Mouse (Mus musculus) midbrain, embryonic 14.5 days (tissue): ENCODE measurements at regions not wholly inside any gene's neighbourhood (a gene's known extent, or its start where the extent isn't known, plus 50 kb on each side); places are given as distances from the start of the nearest gene placed in this dataset.

ENCODE experiments used
- ATAC-seq: fragments of 200-750 bp; cut with Nextera tagmentation; 2 replicates; pipeline ENCODE4 v1.8.0; 2017; ENCODE audit warnings: moderate number of reproducible peaks, moderate library complexity; ENCODE audit not compliant: low FRiP score, low TSS enrichment
- DNase-seq: peaks from one replicate; pipeline ENCODE4 v3.0.0-alpha.2; 2015
- H3K27ac ChIP-seq: fragments of 300-500 bp; sonication (generic); replicated peaks from 2 replicates; pipeline ENCODE4 v1.5.1; 2014; ENCODE audit warnings: mild to moderate bottlenecking, low read depth, low read length, moderate library complexity
- H3K27me3 ChIP-seq: fragments of 300-500 bp; sonication (generic); 2 replicates; pipeline ENCODE4 v1.6.1; 2014; ENCODE audit warnings: low read length, control low read depth, mixed read lengths; ENCODE audit not compliant: control insufficient read depth, insufficient read depth
- H3K36me3 ChIP-seq: fragments of 300-500 bp; sonication (generic); 2 replicates; pipeline ENCODE4 v1.6.1; 2014; ENCODE audit warnings: low read length, control low read depth; ENCODE audit not compliant: control insufficient read depth, insufficient read depth
- H3K4me1 ChIP-seq: fragments of 300-500 bp; sonication (generic); 2 replicates; pipeline ENCODE4 v1.6.1; 2014; ENCODE audit warnings: mild to moderate bottlenecking, antibody characterized with exemption, low read length, control low read depth; ENCODE audit not compliant: control insufficient read depth, insufficient read depth
- H3K4me2 ChIP-seq: fragments of 300-500 bp; sonication (generic); 2 replicates; pipeline ENCODE4 v1.6.1; 2014; ENCODE audit warnings: mild to moderate bottlenecking, low read length, moderate library complexity
- H3K4me3 ChIP-seq: fragments of 300-500 bp; sonication (generic); replicated peaks from 2 replicates; pipeline ENCODE4 v1.5.1; 2014; ENCODE audit warnings: low read depth, low read length
- H3K9ac ChIP-seq: fragments of 300-500 bp; sonication (generic); replicated peaks from 2 replicates; pipeline ENCODE4 v1.6.1; 2014; ENCODE audit warnings: mild to moderate bottlenecking, low read length, moderate library complexity
- H3K9me3 ChIP-seq: fragments of 300-500 bp; sonication (generic); 2 replicates; pipeline ENCODE4 v1.6.1; 2016; ENCODE audit warnings: low read length, control low read depth, mixed read lengths; ENCODE audit not compliant: control insufficient read depth
- WGBS: fragments of 180-500 bp; shearing (Covaris S2); extraction: QIAGEN DNeasy Blood & Tissue Kit; methylation state at CpG from one replicate; pipeline ENCODE4 v1.1.7; 2014; 5-methylcytosine and 5-hydroxymethylcytosine counted together

DNA sequence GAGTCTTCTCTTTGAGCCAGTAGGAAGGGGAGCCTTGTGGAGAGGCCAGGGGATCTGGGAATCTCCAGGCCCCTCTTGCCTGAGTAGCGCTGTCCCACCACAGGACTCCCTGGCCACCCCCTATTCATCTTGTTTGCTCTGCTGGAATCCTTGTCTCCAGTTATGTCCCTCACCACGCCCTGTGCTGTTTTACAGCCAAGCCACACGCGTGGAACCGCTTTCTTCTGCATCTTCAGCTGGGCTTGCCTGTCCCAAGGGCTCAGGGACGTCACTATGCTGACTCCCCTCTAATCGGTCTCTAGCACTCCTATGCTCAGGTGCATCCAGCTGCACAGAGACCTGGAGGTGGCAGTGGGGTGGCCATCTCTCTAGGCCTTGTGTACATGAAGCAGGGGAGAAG is 151.3 kb downstream of the Pja1 start:
- ATAC-seq (no peak), DNase-seq (no peak)
- H3K9me3 ChIP-seq, result no peaks in the 10 kb centered on the region
- no peaks in the 10 kb centered on the region for H3K4me1 ChIP-seq
- H3K4me2 ChIP-seq, result no peak overlapping the region
- H3K4me3 ChIP-seq, result no peak overlapping the region
- WGBS, result 87% methylated on average over 7 of the region's 7 CpGs
- no peak overlapping the region for H3K27ac ChIP-seq
- H3K9ac ChIP-seq, result no peak overlapping the region
- 0 out of 2 replicates have a peak, but pooled peaks cover 14% of the 10 kb centered on the region for H3K27me3 ChIP-seq
- no peaks in the 10 kb centered on the region for H3K36me3 ChIP-seq

DNA sequence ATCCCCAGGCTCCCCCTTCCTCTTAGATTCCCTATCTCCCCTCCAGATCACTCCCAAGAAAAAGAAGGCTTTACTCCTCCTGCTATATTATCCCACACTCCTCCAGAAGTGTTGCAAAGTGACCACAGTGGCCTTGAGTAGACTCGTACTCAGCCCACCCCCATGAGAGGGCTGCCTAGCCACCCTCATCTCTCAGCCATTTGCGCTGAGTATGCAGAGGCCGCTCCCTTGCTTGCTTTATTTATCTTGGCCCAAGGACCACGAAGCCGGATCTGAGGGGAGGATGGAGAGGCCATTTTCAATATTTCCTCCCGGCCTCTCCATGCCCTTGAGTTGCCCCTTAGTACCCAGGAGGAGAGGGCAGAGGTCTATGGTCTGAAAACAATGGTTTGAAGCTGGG is 151.9 kb downstream of the Pja1 start:
- Histone ChIP-seq H3K27ac (no peak overlapping the region), H3K4me2 (no peak overlapping the region), H3K9ac (no peak overlapping the region), H3K36me3 (no peaks in the 10 kb centered on the region), H3K9me3 (no peaks in the 10 kb centered on the region), H3K27me3 (0 out of 2 replicates have a peak, but pooled peaks cover 14% of the 10 kb centered on the region), H3K4me1 (no peaks in the 10 kb centered on the region), H3K4me3 (no peak overlapping the region)
- ATAC-seq (no peak), DNase-seq (no peak)
- WGBS, result 73% methylated on average over 6 of the region's 6 CpGs

GRCm38 (mm10) chrX:99318141-99318540 is 152.9 kb downstream of the Pja1 start:
- no peaks in the 10 kb centered on the region for H3K36me3 ChIP-seq
- 0 out of 2 replicates have a peak, but pooled peaks cover 14% of the 10 kb centered on the region for H3K27me3 ChIP-seq
- no peaks in the 10 kb centered on the region for H3K9me3 ChIP-seq
- H3K27ac ChIP-seq, result no peak overlapping the region
- no peak overlapping the region for H3K9ac ChIP-seq
- DNase-seq (no peak), ATAC-seq (no peak)
- no peaks in the 10 kb centered on the region for H3K4me1 ChIP-seq
- H3K4me2 ChIP-seq, result no peak overlapping the region
- WGBS, result 74% methylated on average over 8 of the region's 8 CpGs
- no peak overlapping the region for H3K4me3 ChIP-seq

DNA sequence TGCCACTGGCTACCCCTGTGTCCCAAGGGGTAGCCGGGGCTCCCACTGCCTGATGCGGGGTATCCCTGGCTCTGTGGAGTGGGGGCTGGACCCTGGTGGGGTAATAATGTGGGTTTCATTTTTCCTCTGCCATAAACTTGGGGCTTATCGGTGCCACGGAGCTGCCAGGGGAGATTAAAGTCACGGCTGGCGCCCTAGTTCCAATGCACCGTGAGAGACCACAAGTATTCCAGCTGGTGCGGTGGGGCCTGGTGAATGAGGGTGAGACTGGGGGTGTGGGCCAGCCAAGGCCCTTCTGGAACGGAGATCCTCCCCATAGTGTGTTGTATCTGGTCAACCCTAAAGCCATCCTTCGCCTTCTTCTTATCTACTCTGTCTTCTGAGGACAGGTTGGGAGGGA is 153.3 kb downstream of the Pja1 start:
- no peaks in the 10 kb centered on the region for H3K4me1 ChIP-seq
- no peak overlapping the region for H3K27ac ChIP-seq
- 74% methylated on average over 10 of the region's 10 CpGs for WGBS
- DNase-seq (no peak), ATAC-seq (no peak; the same call in 1 of the 2 replicates)
- H3K4me2 ChIP-seq, result no peak overlapping the region
- no peak overlapping the region for H3K4me3 ChIP-seq
- no peaks in the 10 kb centered on the region for H3K9me3 ChIP-seq
- no peaks in the 10 kb centered on the region for H3K36me3 ChIP-seq
- no peak overlapping the region for H3K9ac ChIP-seq
- H3K27me3 ChIP-seq, result 0 out of 2 replicates have a peak, but pooled peaks cover 14% of the 10 kb centered on the region

DNA sequence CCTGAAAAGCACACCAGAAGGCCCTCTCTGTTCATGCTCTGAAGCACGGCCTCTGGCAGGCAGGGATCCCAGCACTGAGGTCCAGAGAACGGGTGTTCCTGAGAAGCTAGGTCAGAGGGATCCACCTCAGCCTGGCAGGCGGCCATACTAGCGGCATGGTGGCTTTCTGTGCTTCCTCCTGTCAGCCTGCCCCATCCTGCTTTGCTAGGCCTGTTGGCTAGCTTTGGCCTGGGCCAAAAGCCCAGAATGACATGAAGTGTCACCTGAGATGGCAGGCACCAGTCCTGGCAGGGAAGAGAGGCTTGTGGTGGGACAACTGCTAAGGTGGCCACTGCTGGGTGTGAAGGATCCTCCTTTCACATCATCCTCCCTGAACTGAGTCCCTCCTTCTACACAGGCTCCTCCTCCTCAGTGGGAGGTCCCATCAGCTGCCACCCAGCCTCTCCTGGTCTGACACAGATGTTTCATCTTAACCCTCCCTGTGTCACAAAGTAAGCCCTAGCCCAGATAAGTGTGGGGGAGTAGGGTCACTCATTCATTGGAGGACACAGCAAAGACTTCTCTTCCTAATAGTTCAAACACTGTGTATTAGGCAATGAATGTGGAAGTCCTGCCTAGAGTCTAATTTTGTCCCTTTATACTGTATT is 154.5 kb downstream of the Pja1 start:
- Histone ChIP-seq H3K4me2 (no peak overlapping the region), H3K27ac (no peak overlapping the region), H3K4me3 (no peak overlapping the region), H3K36me3 (no peaks in the 10 kb centered on the region), H3K9ac (no peak overlapping the region), H3K27me3 (0 out of 2 replicates have a peak, but pooled peaks cover 14% of the 10 kb centered on the region), H3K4me1 (no peaks in the 10 kb centered on the region), H3K9me3 (no peaks in the 10 kb centered on the region)
- DNase-seq (no peak), ATAC-seq (no peak)
- WGBS, result 81% methylated on average over 4 of the region's 4 CpGs

GRCm38 (mm10) chrX:99299110-99299509 is 163.2 kb downstream of the Efnb1 start:
- Histone ChIP-seq H3K9me3 (no peaks in the 10 kb centered on the region), H3K36me3 (no peaks in the 10 kb centered on the region), H3K4me2 (no peak overlapping the region), H3K9ac (no peak overlapping the region), H3K27ac (no peak overlapping the region), H3K4me1 (no peaks in the 10 kb centered on the region), H3K4me3 (no peak overlapping the region), H3K27me3 (peaks cover 17% of the 10 kb centered on the region; the same call in 1 of the 2 replicates)
- WGBS, result 28% methylated on average over 6 of the region's 6 CpGs
- ATAC-seq (no peak), DNase-seq (peak; percentile 46)

- ATAC-seq (no peak), DNase-seq (no peak)
- H3K27me3 ChIP-seq, result peaks cover 19% of the 10 kb centered on the region; the same call in 1 of the 2 replicates
Measured at GRCm38 (mm10) chrX:99294726-99295125, 158.8 kb downstream of the Efnb1 start.

GRCm38 (mm10) chrX:99293967-99294366 is 158.0 kb downstream of the Efnb1 start:
- Histone ChIP-seq H3K27ac (no peak overlapping the region), H3K4me3 (no peak overlapping the region), H3K9ac (no peak overlapping the region), H3K4me1 (no peaks in the 10 kb centered on the region), H3K4me2 (no peak overlapping the region), H3K36me3 (no peaks in the 10 kb centered on the region), H3K9me3 (no peaks in the 10 kb centered on the region), H3K27me3 (peaks cover 19% of the 10 kb centered on the region; the same call in 1 of the 2 replicates)
- DNase-seq, result no peak
- 73% methylated on average over 6 of the region's 6 CpGs for WGBS
- no peak for ATAC-seq

More at GRCm38 (mm10) chrX:99294726-99295125, 158.8 kb downstream of the Efnb1 start:
- no peak overlapping the region for H3K27ac ChIP-seq
- no peak overlapping the region for H3K9ac ChIP-seq
- H3K4me1 ChIP-seq, result no peaks in the 10 kb centered on the region
- WGBS, result 75% methylated on average over 8 of the region's 8 CpGs
- no peak overlapping the region for H3K4me2 ChIP-seq
- no peak overlapping the region for H3K4me3 ChIP-seq
- no peaks in the 10 kb centered on the region for H3K36me3 ChIP-seq
- no peaks in the 10 kb centered on the region for H3K9me3 ChIP-seq

- Histone ChIP-seq H3K4me3 (no peak overlapping the region), H3K4me1 (no peaks in the 10 kb centered on the region), H3K9me3 (no peaks in the 10 kb centered on the region), H3K4me2 (no peak overlapping the region), H3K27ac (no peak overlapping the region), H3K36me3 (no peaks in the 10 kb centered on the region), H3K27me3 (peaks cover 19% of the 10 kb centered on the region; the same call in 1 of the 2 replicates), H3K9ac (no peak overlapping the region)
- DNase-seq (no peak), ATAC-seq (no peak)
- 52% methylated on average over 11 of the region's 11 CpGs for WGBS
Measured at GRCm38 (mm10) chrX:99292758-99293157, 156.8 kb downstream of the Efnb1 start.
